Mouse (Mus musculus) lung, postnatal 25 days (tissue): Measurements from ENCODE around the gene Gm43738.

ENCODE experiments used
- DNase-seq: peaks from one replicate; pipeline ENCODE4 v3.0.0; 2022; ENCODE audit warnings: low spot score

Gene Gm43738

GRCm38 (mm10) chr3:89100811-89101210, at the start of gene Gm43738:
Gene Gm43738, minus strand, starts transcription at chr3:89101099.
- no peak for DNase-seq

GRCm38 (mm10) chr3:89148567-89148966, 47.7 kb upstream of the Gm43738 start:
- DNase-seq, result no peak

GRCm38 (mm10) chr3:89147979-89148311, 47.0 kb upstream of the Gm43738 start:
- DNase-seq, result no peak

GRCm38 (mm10) chr3:89147101-89147978, 46.4 kb upstream of the Gm43738 start:
- DNase-seq, result no peak

GRCm38 (mm10) chr3:89145566-89145965, 44.7 kb upstream of the Gm43738 start:
- DNase-seq, result no peak

- no peak for DNase-seq
Measured at GRCm38 (mm10) chr3:89144821-89145220, 43.9 kb upstream of the Gm43738 start.

- no peak for DNase-seq
Measured at GRCm38 (mm10) chr3:89136365-89136764, 35.5 kb upstream of the Gm43738 start.

- DNase-seq, result no peak
Measured at GRCm38 (mm10) chr3:89135958-89136357, 35.1 kb upstream of the Gm43738 start, which contains the start of gene Pklr. Gene Pklr, plus strand, starts transcription at chr3:89136142.

GRCm38 (mm10) chr3:89133752-89134151, 32.9 kb upstream of the Gm43738 start:
- DNase-seq, result no peak

GRCm38 (mm10) chr3:89133063-89133450, 32.2 kb upstream of the Gm43738 start:
- no peak for DNase-seq

GRCm38 (mm10) chr3:89132285-89133062, 31.6 kb upstream of the Gm43738 start:
- DNase-seq, result no peak

GRCm38 (mm10) chr3:89131816-89132215, 30.9 kb upstream of the Gm43738 start:
- DNase-seq, result no peak

- DNase-seq, result no peak
Measured at GRCm38 (mm10) chr3:89129908-89130307, 29.0 kb upstream of the Gm43738 start.

- DNase-seq, result no peak
Measured at GRCm38 (mm10) chr3:89125981-89126380, 25.1 kb upstream of the Gm43738 start.

- DNase-seq, result no peak
Measured at GRCm38 (mm10) chr3:89124241-89124640, 23.3 kb upstream of the Gm43738 start.

- peak; percentile 30 for DNase-seq
Measured at GRCm38 (mm10) chr3:89123313-89123712, 22.4 kb upstream of the Gm43738 start.

GRCm38 (mm10) chr3:89115522-89115921, 14.6 kb upstream of the Gm43738 start:
- DNase-seq, result peak; percentile 49

GRCm38 (mm10) chr3:89113058-89113457, 12.2 kb upstream of the Gm43738 start:
- no peak for DNase-seq

GRCm38 (mm10) chr3:89108146-89108545, 7.2 kb upstream of the Gm43738 start:
- DNase-seq, result no peak

- no peak for DNase-seq
Measured at GRCm38 (mm10) chr3:89107545-89107944, 6.6 kb upstream of the Gm43738 start.

- DNase-seq, result no peak
Measured at GRCm38 (mm10) chr3:89106881-89107280, 6.0 kb upstream of the Gm43738 start.

- DNase-seq, result no peak
Measured at GRCm38 (mm10) chr3:89103291-89103595, 2.3 kb upstream of the Gm43738 start.
